ENCODE assay signal across 10 mouse cellular contexts in genomic region chr19:46618322-46618721, GRCm38 (mm10). TPM values are rescaled to one million over a fixed set of nuclear protein-coding genes. Genes with fewer than 3 reads are reported as not detected.
A peak's percentile ranks its signal among the peaks of the same experiment; 100 is the strongest.
DNase-seq lines count a peak whose midpoint lies in the region; ATAC-seq and TF ChIP-seq lines count a peak whose summit lies in the region.
"Had no signal": no experiment of that assay in that cellular context is flagged by ENCODE, and none has a peak within 500 bp of the region (broad histone marks: within the 10 kb centered on the region; RNA-seq: fewer than 3 reads in every experiment).

No protein-coding gene starts in this region.

- peaks cover 14% of the 10 kb centered on the region for H3K36me3 ChIP-seq in heart, embryonic 12.5 days
- H3K36me3 ChIP-seq in thymus, adult 2 months (ENCODE audit: control insufficient read depth, insufficient read depth, low read length) = no peaks in the 10 kb centered on the region
- H3K36me3 ChIP-seq in lung, postnatal 0 days (ENCODE audit: insufficient read depth, low read length) = no peaks in the 10 kb centered on the region

- peaks cover 96% of the 10 kb centered on the region for H3K4me1 ChIP-seq in heart, embryonic 12.5 days (replicated peaks)
- peaks cover 67% of the 10 kb centered on the region for H3K4me1 ChIP-seq in thymus, adult 2 months (replicated peaks; ENCODE audit: control insufficient read depth, insufficient read depth, low read length)
- H3K4me1 ChIP-seq in lung, postnatal 0 days (ENCODE audit: insufficient read depth, low read depth, low read length) = peaks cover 49% of the 10 kb centered on the region

- TF ChIP-seq EP300 in lung, postnatal 0 days (IDR thresholded peaks at IDR 0.05) = peak; percentile 84

- TF ChIP-seq CTCF in thymus, adult 2 months (IDR thresholded peaks at IDR 0.05; ENCODE audit: borderline replicate concordance, control insufficient read depth, extremely low read depth, insufficient read depth, low read length, poor library complexity) = no peak
- TF ChIP-seq CTCF in lung, postnatal 0 days (IDR thresholded peaks at IDR 0.05) = 0 out of 2 replicates have a peak, but pooled peaks have one; percentile 4

- no peak overlapping the region for H3K4me3 ChIP-seq in heart, embryonic 12.5 days
- H3K4me3 ChIP-seq in thymus, adult 2 months (ENCODE audit: control insufficient read depth, insufficient read depth, low read length) = no peak overlapping the region
- no peak overlapping the region for H3K4me3 ChIP-seq in lung, postnatal 0 days (ENCODE audit: low read depth, low read length)

- no peak for TF ChIP-seq POLR2A in thymus, adult 2 months (IDR thresholded peaks at IDR 0.05; ENCODE audit: control insufficient read depth, extremely low read depth, insufficient read depth, low read length, poor library complexity)

- no peaks in the 10 kb centered on the region for H3K9me3 ChIP-seq in heart, embryonic 12.5 days (replicated peaks)
- H3K9me3 ChIP-seq in lung, postnatal 0 days (ENCODE audit: low read length) = no peaks in the 10 kb centered on the region

- 63% methylated on average over 9 of the region's 9 CpGs for WGBS in heart, embryonic 12.5 days
- WGBS in thymus, adult 2 months = 51% methylated on average over 9 of the region's 9 CpGs
- WGBS in lung, postnatal 0 days = 25% methylated on average over 9 of the region's 9 CpGs

- intact Hi-C loops in heart, postnatal 10 days (cut with DNase I) = no loop called here

- no peak for DNase-seq in heart, postnatal 10 days
- no peak for DNase-seq in thymus, adult 2 months
- no peak for DNase-seq in thymus, postnatal 36 days
- peak; percentile 94 for DNase-seq in lung, postnatal 0 days (ENCODE audit: low spot score)
- no peak for DNase-seq in adipocyte (ENCODE audit: low spot score)
- DNase-seq in adrenal gland, postnatal 10 days = no peak
- DNase-seq in gastrocnemius, postnatal 25 days = no peak
- DNase-seq: kidney, postnatal 14 days had no signal

- no peak overlapping the region for H3K4me2 ChIP-seq in heart, embryonic 12.5 days
- no peak overlapping the region for H3K4me2 ChIP-seq in lung, postnatal 0 days (replicated peaks; ENCODE audit: low read depth, low read length)

- no peaks in the 10 kb centered on the region for H3K27me3 ChIP-seq in heart, embryonic 12.5 days (replicated peaks)
- no peaks in the 10 kb centered on the region for H3K27me3 ChIP-seq in thymus, adult 2 months (ENCODE audit: control insufficient read depth, insufficient read depth, low read length)
- no peaks in the 10 kb centered on the region for H3K27me3 ChIP-seq in lung, postnatal 0 days (replicated peaks; ENCODE audit: insufficient read depth, low read length)

- H3K27ac ChIP-seq in heart, embryonic 12.5 days (ENCODE audit: poor library complexity, severe bottlenecking) = peak overlapping the region; percentile 63
- peak overlapping the region; percentile 5; the same call in 1 of the 2 replicates for H3K27ac ChIP-seq in thymus, adult 2 months (ENCODE audit: control insufficient read depth, insufficient read depth, low read length)
- peak overlapping the region; percentile 78 for H3K27ac ChIP-seq in lung, postnatal 0 days (ENCODE audit: low read length)

- ATAC-seq in heart, embryonic 12.5 days (ENCODE audit: insufficient number of reproducible peaks, low FRiP score) = no peak
- ATAC-seq in lung, postnatal 0 days = peak; percentile 53

- H3K9ac ChIP-seq in heart, embryonic 12.5 days = 0 out of 2 replicates have a peak overlapping the region, but pooled peaks have one; percentile 4
- no peak overlapping the region for H3K9ac ChIP-seq in lung, postnatal 0 days (replicated peaks; ENCODE audit: low read depth)

RNA-seq across cellular contexts. Expression of gene Wbp1l, which starts 19.4 kb away (rescaled TPM):
- 53.4 and 55.6 TPM in 2 replicates for polyA plus RNA-seq in heart, embryonic 12.5 days (2016; fragmentation: Nextera tagmentation; extraction: Ambion mirVana)
- total RNA-seq in heart, postnatal 10 days (2021) = 10 to 100 TPM; 65.0 to 75.0 TPM
- polyA plus RNA-seq in thymus, adult 2 months (2012; rRNA removed) = 77.0 and 87.8 TPM in 2 replicates
- 34.6 and 37.4 TPM in 2 replicates for polyA plus RNA-seq in lung, postnatal 0 days (2015; fragmentation: Nextera tagmentation; extraction: Ambion mirVana)
- total RNA-seq in adrenal gland, postnatal 10 days (2021) = 100 to 1,000 TPM; 122 to 123 TPM
- total RNA-seq in gastrocnemius, postnatal 25 days (2021) = 10 to 100 TPM; 39.0 to 47.3 TPM

RNA-seq across cellular contexts. Expression of gene Sfxn2, which starts 45.2 kb away (rescaled TPM):
- polyA plus RNA-seq in heart, embryonic 12.5 days (2016; fragmentation: Nextera tagmentation; extraction: Ambion mirVana) = 8.1 and 8.9 TPM in 2 replicates
- 1 to 10 TPM; 3.0 to 3.8 TPM for total RNA-seq in heart, postnatal 10 days (2021)
- 5.6 and 6.5 TPM in 2 replicates for polyA plus RNA-seq in thymus, adult 2 months (2012; rRNA removed)
- 18.4 and 19.6 TPM in 2 replicates for polyA plus RNA-seq in lung, postnatal 0 days (2015; fragmentation: Nextera tagmentation; extraction: Ambion mirVana)
- 10 to 100 TPM; 11.2 to 16.4 TPM for total RNA-seq in adrenal gland, postnatal 10 days (2021)
- 1 to 10 TPM; 2.8 TPM for total RNA-seq in gastrocnemius, postnatal 25 days (2021)

RNA-seq across cellular contexts. Expression of gene Arl3, which starts 45.3 kb away (rescaled TPM):
- 88.2 and 94.4 TPM in 2 replicates for polyA plus RNA-seq in heart, embryonic 12.5 days (2016; fragmentation: Nextera tagmentation; extraction: Ambion mirVana)
- total RNA-seq in heart, postnatal 10 days (2021) = 10 to 100 TPM; 32.8 to 33.6 TPM
- 17.0 and 21.6 TPM in 2 replicates for polyA plus RNA-seq in thymus, adult 2 months (2012; rRNA removed)
- polyA plus RNA-seq in lung, postnatal 0 days (2015; fragmentation: Nextera tagmentation; extraction: Ambion mirVana) = 52.6 and 70.9 TPM in 2 replicates
- 10 to 100 TPM; 41.7 to 43.0 TPM for total RNA-seq in adrenal gland, postnatal 10 days (2021)
- 10 to 100 TPM; 49.6 to 55.8 TPM for total RNA-seq in gastrocnemius, postnatal 25 days (2021)

RNA-seq across cellular contexts. Expression of gene Cyp17a1, which starts 54.6 kb away (rescaled TPM):
- 0.86 and 1.3 TPM in 2 replicates for polyA plus RNA-seq in heart, embryonic 12.5 days (2016; fragmentation: Nextera tagmentation; extraction: Ambion mirVana)
- not detected for total RNA-seq in heart, postnatal 10 days (2021)
- polyA plus RNA-seq in thymus, adult 2 months (2012; rRNA removed) = 0.26 and 0.42 TPM in 2 replicates
- polyA plus RNA-seq in lung, postnatal 0 days (2015; fragmentation: Nextera tagmentation; extraction: Ambion mirVana) = 0.08 and 0.12 TPM in 2 replicates
- 1 to 10 TPM; 1.3 to 9.6 TPM for total RNA-seq in adrenal gland, postnatal 10 days (2021)
- total RNA-seq in gastrocnemius, postnatal 25 days (2021) = not detected
- polyA plus RNA-seq: limb, embryonic 11.5 days had no signal

Comparison
In these comparisons a context has a peak if more than half of its experiments do, and no peak if none do; other contexts are left out.
1. H3K27ac ChIP-seq: peak in every context shown above with its lines; median percentile 78 in lung, postnatal 0 days; 63 in heart, embryonic 12.5 days; 5 in thymus, adult 2 months.